Mouse (Mus musculus) CH12F3 (cell line): ENCODE results near the gene Bach2.

ENCODE experiments used
- in situ Hi-C: fragments of 300-500 bp; cut with MboI; formaldehyde crosslinking; loops from 2 replicates; pipeline ENCODE4 v1.14.3; 2020; ENCODE audit warnings: low sequenced_read_pairs

Bach2 gene

GRCm38 (mm10) chr4:32288036-32288860, 49.6 kb downstream of the Bach2 start:
- in situ Hi-C loops: no loop called here

DNA sequence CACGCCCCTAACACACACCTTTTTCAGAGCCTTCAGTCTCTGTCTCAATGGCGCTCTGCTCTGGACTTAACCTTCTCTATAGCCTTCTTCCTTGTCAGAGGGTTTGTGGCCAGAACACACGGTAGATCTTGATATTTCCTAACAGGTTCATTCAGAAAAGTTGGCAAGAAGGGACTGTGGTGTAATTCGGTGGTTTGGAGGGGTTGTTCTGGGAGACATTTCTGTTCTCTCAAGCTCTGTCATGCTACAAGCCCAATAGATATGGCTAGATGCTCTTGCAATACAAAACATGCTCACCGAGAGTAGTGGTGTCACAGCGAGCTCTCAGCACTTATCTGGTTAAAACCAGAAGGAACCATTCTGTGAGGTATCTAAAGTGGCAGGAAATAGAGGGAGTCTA, 51.2 kb downstream of the Bach2 start:
- in situ Hi-C loops: no loop called here

DNA sequence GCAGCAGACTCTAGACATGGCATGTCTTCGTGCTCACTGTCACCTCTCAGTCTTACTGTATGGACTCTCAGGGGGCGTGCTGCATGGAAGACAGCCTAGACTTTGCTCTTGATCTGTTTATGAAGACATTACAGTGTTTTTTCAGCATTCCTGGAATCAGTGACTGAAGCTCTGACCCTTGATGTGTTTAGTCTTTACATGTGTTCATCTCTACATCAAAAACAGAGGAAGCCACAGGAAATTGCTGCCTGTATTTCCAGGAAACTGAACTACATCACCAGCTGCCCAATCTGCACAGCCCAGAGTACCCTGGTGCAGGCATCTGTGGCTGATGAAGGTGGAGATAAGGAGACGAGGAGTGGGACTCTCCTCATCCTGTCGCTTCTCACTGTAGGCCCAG, 52.8 kb downstream of the Bach2 start:
- in situ Hi-C loops: no loop called here

- in situ Hi-C loops: no loop called here
Observed at GRCm38 (mm10) chr4:32293686-32294265, 55.2 kb downstream of the Bach2 start.

- in situ Hi-C loops: no loop called here
Observed at GRCm38 (mm10) chr4:32297071-32297671, 58.6 kb downstream of the Bach2 start.

GRCm38 (mm10) chr4:32299221-32299620, 60.6 kb downstream of the Bach2 start:
- in situ Hi-C loops: no loop called here

DNA sequence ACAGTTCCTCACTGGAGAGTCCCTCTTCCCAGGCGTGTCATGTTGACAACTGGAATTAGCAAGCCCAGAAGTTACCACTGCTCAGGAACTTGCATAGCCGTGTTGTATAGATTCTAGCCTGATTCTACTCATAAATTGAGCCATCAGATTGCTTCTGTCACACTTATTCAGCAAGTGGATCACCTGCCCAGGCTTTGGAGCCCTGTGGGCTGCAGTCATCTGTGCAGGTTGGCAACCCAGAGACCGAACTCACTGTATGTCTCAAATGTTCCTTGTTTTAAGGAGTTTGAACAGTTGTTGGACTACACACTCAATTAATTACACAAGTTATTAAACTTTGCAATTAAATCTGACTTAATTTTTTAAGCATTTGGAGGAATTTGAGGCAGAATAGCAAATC, 61.4 kb downstream of the Bach2 start:
- in situ Hi-C loops: no loop called here

DNA sequence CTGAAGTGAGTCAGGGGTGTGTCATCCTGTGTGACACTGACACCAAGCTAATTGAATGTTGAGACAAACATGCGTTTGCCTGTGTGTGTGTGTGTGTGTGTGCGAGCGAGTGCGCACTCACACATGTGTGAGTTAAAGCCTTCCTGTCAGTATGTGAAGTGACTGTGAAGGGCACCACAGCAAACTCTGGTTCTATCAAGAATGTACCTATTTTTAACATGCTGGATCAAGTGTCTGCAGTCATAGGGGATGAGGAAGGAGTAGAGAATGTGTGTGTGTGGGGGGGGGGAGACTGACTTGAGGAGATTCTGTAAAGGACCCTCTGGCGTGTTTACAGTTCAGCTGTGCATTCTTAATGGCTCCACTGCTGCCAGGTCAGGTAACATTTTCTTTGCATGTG, 64.1 kb downstream of the Bach2 start:
- in situ Hi-C loops: no loop called here

DNA sequence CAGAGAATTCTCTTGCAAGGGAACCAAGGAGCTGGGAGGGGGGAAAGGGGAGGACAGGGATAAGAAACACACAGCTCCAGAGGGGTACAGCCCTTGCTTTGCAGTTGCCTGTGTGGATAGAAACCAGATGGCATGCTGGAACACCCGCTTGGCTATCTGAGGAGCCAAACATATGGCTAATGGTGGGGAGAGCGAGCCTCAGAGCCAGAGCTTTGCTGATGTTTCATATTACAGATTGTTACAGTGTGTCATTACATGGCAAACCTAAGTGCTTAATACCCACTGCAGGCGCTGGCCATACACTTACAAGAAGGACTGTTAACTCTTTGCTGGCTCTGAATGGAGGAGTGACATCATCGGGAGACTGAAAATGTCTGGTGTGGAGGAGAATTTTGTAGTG, 64.5 kb downstream of the Bach2 start:
- in situ Hi-C loops: no loop called here

DNA sequence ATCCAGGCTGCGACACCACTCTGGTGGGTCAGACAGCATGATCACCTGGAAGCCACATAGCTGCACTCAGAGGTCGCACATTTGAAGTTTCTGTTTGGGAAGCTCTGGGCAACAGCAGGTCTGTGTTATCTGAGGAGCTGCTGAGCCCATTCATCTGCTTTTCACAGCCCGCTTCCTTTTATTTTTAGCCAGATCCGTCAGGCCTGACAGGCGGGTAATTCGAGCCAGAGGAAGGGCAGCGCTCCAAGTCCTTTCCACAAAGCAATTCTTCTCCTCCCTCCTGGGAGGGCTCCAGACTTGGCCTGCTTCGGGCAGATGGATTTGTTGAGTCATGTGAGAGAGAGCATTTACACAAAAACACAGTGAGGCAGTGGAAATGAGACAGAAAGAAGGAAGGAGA, 65.1 kb downstream of the Bach2 start:
- in situ Hi-C loops: no loop called here

- in situ Hi-C loops: no loop called here
Observed at GRCm38 (mm10) chr4:32304221-32304703, 65.7 kb downstream of the Bach2 start.

- in situ Hi-C loops: no loop called here
Observed at GRCm38 (mm10) chr4:32305036-32305615, 66.5 kb downstream of the Bach2 start.

GRCm38 (mm10) chr4:32305683-32306082, 67.1 kb downstream of the Bach2 start:
- in situ Hi-C loops: no loop called here

DNA sequence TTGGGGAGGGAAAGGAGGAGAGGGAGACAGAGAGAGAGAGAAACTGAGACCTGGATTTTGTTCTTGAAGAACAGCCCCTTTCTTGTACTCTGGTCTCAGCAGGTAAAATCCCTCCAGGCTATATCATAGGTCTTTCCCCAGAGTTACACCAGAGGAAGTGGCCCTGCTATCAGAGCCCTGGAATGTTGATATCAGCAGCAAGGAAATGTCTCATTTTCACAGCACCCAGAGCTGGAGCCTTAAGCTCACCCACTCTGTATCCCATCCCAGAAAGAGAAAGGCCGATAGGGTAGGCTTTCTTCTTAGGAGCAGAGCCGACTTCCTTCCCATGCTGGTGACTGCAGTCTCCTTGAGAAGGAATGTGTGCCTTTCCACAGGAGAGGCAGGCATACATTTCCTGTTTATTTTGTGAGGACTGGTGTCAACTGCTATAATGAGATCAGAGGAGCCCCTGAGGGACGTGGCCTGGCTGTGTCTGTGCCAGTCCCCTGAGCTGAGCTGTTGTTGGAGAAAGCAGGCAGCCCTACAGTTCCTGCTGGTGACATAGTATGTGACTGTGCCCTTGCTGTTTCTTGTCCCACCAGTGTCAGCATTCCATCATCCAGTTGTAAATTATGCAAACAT, 67.7 kb downstream of the Bach2 start:
- in situ Hi-C loops: no loop called here

- in situ Hi-C loops: no loop called here
Observed at GRCm38 (mm10) chr4:32307215-32307614, 68.6 kb downstream of the Bach2 start.

GRCm38 (mm10) chr4:32312171-32312946, 73.8 kb downstream of the Bach2 start:
- in situ Hi-C loops: no loop called here

DNA sequence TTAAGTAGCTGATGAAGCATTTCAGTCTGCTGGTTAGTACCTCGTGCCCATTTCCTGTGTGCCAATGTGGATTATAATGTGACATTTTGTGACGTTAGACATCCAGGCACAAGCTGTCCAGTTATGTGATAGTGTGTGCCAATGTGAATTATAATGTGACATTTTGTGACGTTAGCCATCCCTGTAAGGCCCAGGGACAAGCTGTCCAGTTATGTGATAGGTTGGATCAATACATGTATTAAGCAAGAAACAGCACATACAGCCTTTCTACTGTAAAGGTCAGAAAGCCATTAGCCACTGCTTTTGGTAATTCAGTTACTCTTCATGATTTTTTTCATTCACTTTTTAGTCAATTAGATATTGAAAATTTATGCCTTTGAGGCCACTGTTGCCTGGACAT, 76.3 kb downstream of the Bach2 start:
- in situ Hi-C loops: no loop called here

- in situ Hi-C loops: no loop called here
Observed at GRCm38 (mm10) chr4:32318608-32319007, 80.0 kb downstream of the Bach2 start.

DNA sequence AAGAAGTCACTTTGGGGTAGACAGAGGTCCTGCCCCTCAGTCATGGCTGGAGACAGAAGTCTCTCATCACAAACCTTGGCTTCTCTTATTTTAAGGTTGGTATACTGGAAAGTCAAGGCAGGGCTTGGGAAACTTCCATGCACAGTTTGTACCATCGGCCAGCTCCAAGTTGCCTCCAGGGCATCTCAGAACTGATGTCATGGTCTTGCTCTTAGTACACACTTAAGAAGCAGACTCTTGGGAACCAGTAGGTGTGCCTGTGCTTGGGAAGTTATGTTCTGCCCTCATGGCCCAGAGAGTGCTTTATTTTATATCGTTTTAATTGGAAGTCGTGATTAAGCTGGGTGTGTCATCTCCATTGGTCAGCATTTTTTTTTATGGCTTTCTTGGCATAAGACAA, 80.7 kb downstream of the Bach2 start:
- in situ Hi-C loops: no loop called here

GRCm38 (mm10) chr4:32320039-32320438, 81.4 kb downstream of the Bach2 start:
- in situ Hi-C loops: no loop called here
